In the genomic region with DNA sequence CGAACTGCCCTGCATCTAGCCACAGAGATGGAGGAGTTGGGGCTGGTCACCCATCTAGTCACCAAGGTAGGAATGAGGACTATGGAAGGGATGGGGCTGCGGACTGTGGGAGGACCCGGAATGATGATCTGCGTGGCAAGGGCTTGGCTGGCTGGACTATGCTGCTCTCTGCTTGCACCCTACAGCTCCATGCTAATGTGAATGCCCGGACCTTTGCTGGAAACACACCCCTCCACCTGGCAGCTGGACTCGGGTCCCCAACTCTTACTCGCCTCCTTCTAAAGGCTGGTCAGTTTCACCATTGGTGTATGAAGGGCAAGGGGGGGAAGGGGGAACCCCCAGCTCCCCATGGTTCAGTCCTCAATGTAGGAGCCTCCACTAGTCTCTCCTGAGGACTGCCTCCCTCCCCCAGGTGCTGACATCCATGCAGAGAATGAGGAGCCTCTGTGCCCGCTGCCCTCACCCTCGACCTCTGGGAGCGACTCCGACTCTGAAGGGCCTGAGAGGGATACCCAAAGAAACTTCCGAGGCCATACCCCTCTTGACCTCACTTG, we compare ENCODE assay signal across 13 mouse cellular contexts. TPM values are rescaled to one million over a fixed set of nuclear protein-coding genes. Genes with fewer than 3 reads are reported as not detected.
DNase-seq lines count a peak whose midpoint lies in the region; ATAC-seq and TF ChIP-seq lines count a peak whose summit lies in the region.
"Had no signal": no experiment of that assay in that cellular context is flagged by ENCODE, and none has a peak within 500 bp of the region (broad histone marks: within the 10 kb centered on the region; RNA-seq: fewer than 3 reads in every experiment).

No protein-coding gene starts in this region.

- peaks cover 6% of the 10 kb centered on the region for H3K4me1 ChIP-seq in lung, adult 2 months (ENCODE audit: control insufficient read depth, insufficient read depth, low read length)

- no peak for TF ChIP-seq CTCF in lung, adult 2 months (IDR thresholded peaks at IDR 0.05; ENCODE audit: insufficient read depth, low read length)

- peak; percentile 50 for DNase-seq in cerebellum, adult 9-11 months
- DNase-seq in layer of hippocampus, adult 11-12 months (ENCODE audit: low spot score): peak; percentile 7
- no peak for DNase-seq in layer of hippocampus, adult 8-10 months (ENCODE audit: low spot score in 2 of 2)
- peak; percentile 7 for DNase-seq in thymus, postnatal 4 days
- DNase-seq in thymus, postnatal 10 days (ENCODE audit: low spot score in 2 of 2): no peak
- no peak for DNase-seq in lung, adult 2 months
- DNase-seq: adrenal gland, adult 8-10 months; kidney, adult 9 months had no signal

- H3K4me3 ChIP-seq in lung, adult 2 months (replicated peaks; ENCODE audit: extremely low read depth, low read depth, low read length): no peak overlapping the region
- H3K4me3 ChIP-seq: embryonic facial prominence, embryonic 15.5 days; forebrain, embryonic 13.5 days; heart, embryonic 10.5 days; neural tube, embryonic 12.5 days had no signal

- TF ChIP-seq POLR2A in lung, adult 2 months (IDR thresholded peaks at IDR 0.05; ENCODE audit: borderline replicate concordance, extremely low read depth, low read depth, low read length): no peak

- 92% methylated on average over 12 of the region's 12 CpGs for WGBS in lung, adult 2 months

- no peak for ATAC-seq in cerebellum, adult (ENCODE audit: insufficient number of reproducible peaks, low FRiP score, low TSS enrichment)
- ATAC-seq: forebrain, embryonic 13.5 days had no signal

RNA-seq across cellular contexts. Expression of a gene that starts 6.3 kb away (rescaled TPM):
- 1 to 10 TPM; 2.6 to 4.2 (median 3.3) TPM for total RNA-seq in layer of hippocampus, adult 8-10 months (2022)
- 56.5 and 60.6 TPM in 2 replicates for polyA plus RNA-seq in lung, adult 2 months (2012; rRNA removed)

RNA-seq across cellular contexts. Expression of a gene that starts 16.6 kb away (rescaled TPM):
- 100 to 1,000 TPM; 602 to 631 (median 613) TPM for total RNA-seq in layer of hippocampus, adult 8-10 months (2022)
- 2.3 and 2.4 TPM in 2 replicates for polyA plus RNA-seq in lung, adult 2 months (2012; rRNA removed)

RNA-seq across cellular contexts. Expression of a gene that starts 17.6 kb away (rescaled TPM):
- total RNA-seq in layer of hippocampus, adult 8-10 months (2022): 10 to 100 TPM; 22.9 to 29.3 (median 25.8) TPM
- 10.7 and 15.5 TPM in 2 replicates for polyA plus RNA-seq in lung, adult 2 months (2012; rRNA removed)

RNA-seq across cellular contexts. Expression of a gene that starts 28.1 kb away (rescaled TPM):
- total RNA-seq in layer of hippocampus, adult 8-10 months (2022): 100 to 1,000 TPM; 158 to 175 (median 166) TPM
- polyA plus RNA-seq in lung, adult 2 months (2012; rRNA removed): 47.1 and 53.9 TPM in 2 replicates

RNA-seq across cellular contexts. Expression of a gene that starts 30.5 kb away (rescaled TPM):
- 10 to 100 TPM; 28.3 to 30.7 (median 30.3) TPM for total RNA-seq in layer of hippocampus, adult 8-10 months (2022)
- polyA plus RNA-seq in lung, adult 2 months (2012; rRNA removed): 26.5 and 27.1 TPM in 2 replicates

Comparison
In these comparisons a context has a peak if more than half of its experiments do, and no peak if none do; other contexts are left out.
1. DNase-seq: peak in cerebellum, adult 9-11 months (single experiment), layer of hippocampus, adult 11-12 months (single experiment) and thymus, postnatal 4 days (single experiment); none in layer of hippocampus, adult 8-10 months (0 of 2), thymus, postnatal 10 days (0 of 2) and lung, adult 2 months (single experiment).